Mouse (Mus musculus) heart, embryonic 15.5 days (tissue): ENCODE measurements around the gene Agpat4. TPM values are rescaled to one million over a fixed set of nuclear protein-coding genes. Genes with fewer than 3 reads are reported as not detected.
"Not testable (repeated sequence)": the region's sequence is repeated elsewhere in the genome, so short reads cannot be mapped to it uniquely, and the experiment has no call there.

Source experiments
- ATAC-seq: fragments of 200-750 bp; cut with Nextera tagmentation; replicated peaks from 2 replicates; pipeline ENCODE4 v1.8.0; 2017; ENCODE audit warnings: low read depth, moderate TSS enrichment; ENCODE audit not compliant: insufficient number of reproducible peaks, insufficient read depth, low FRiP score
- H3K27ac ChIP-seq: fragments of 300-500 bp; sonication (generic); 2 replicates; pipeline ENCODE4 v1.5.1; 2015; ENCODE audit warnings: mild to moderate bottlenecking, inconsistent platforms
- H3K27me3 ChIP-seq: fragments of 300-500 bp; sonication (generic); 2 replicates; pipeline ENCODE4 v1.6.1; 2015; ENCODE audit warnings: inconsistent platforms
- H3K36me3 ChIP-seq: fragments of 300-500 bp; sonication (generic); 2 replicates; pipeline ENCODE4 v1.6.1; 2015; ENCODE audit warnings: mild to moderate bottlenecking, inconsistent platforms
- H3K4me1 ChIP-seq: fragments of 300-500 bp; sonication (generic); replicated peaks from 2 replicates; pipeline ENCODE4 v1.6.1; 2015; ENCODE audit warnings: inconsistent platforms
- H3K4me2 ChIP-seq: fragments of 300-500 bp; sonication (generic); 2 replicates; pipeline ENCODE4 v1.6.1; 2015; ENCODE audit warnings: inconsistent platforms, mild to moderate bottlenecking, moderate library complexity
- H3K4me3 ChIP-seq: fragments of 300-500 bp; sonication (generic); 2 replicates; pipeline ENCODE4 v1.5.1; 2015; ENCODE audit warnings: mild to moderate bottlenecking, inconsistent platforms
- H3K9ac ChIP-seq: fragments of 300-500 bp; sonication (generic); 2 replicates; pipeline ENCODE4 v1.6.1; 2015; ENCODE audit warnings: mild to moderate bottlenecking, inconsistent platforms
- H3K9me3 ChIP-seq: fragments of 300-500 bp; sonication (generic); replicated peaks from 2 replicates; pipeline ENCODE4 v1.6.1; 2016; ENCODE audit warnings: inconsistent platforms
- WGBS: fragments of 180-500 bp; shearing (Covaris S2); methylation state at CpG from one replicate; pipeline ENCODE4 v1.1.7; 2015; ENCODE audit warnings: mixed read lengths; 5-methylcytosine and 5-hydroxymethylcytosine counted together
- polyA plus RNA-seq: library from polyadenylated mRNA; unstranded; fragments of >200 nt; fragmentation: Nextera tagmentation; extraction: Ambion mirVana; gene quantifications from 2 replicates; pipeline ENCODE4 v1.2.1, GENCODE M21; 2015

The Agpat4 gene
- polyA plus RNA-seq, 1 experiment from 2014 or later = 13.6 TPM

DNA sequence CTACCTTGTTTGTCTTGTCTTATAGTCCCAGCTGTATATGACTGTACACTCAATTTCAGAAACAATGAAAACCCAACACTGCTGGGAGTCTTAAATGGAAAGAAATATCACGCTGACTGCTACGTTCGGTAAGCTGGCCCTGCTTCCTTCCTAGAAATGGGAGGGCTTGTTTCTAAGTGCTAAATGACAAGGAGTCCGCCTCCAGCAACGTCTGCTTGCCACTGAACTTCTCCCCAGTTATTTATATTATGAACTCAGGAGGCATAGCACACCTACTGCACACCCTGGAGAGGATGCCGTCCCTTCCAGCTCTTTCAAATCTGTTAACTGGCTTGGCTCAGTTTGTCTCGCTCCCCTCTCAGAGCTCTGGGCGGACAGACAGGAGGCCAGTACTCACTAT, 94.9 kb downstream of the Agpat4 start:
- H3K9me3 ChIP-seq = no peaks in the 10 kb centered on the region
- H3K27ac ChIP-seq = no peak overlapping the region
- ATAC-seq = no peak
- no peak overlapping the region for H3K4me3 ChIP-seq
- peaks cover 9% of the 10 kb centered on the region; the same call in 1 of the 2 replicates for H3K36me3 ChIP-seq
- H3K27me3 ChIP-seq = no peaks in the 10 kb centered on the region
- no peak overlapping the region for H3K4me2 ChIP-seq
- 84% methylated on average over 8 of the region's 8 CpGs for WGBS
- H3K9ac ChIP-seq = no peak overlapping the region
- H3K4me1 ChIP-seq = 0 out of 2 replicates have a peak, but pooled peaks cover 2% of the 10 kb centered on the region

DNA sequence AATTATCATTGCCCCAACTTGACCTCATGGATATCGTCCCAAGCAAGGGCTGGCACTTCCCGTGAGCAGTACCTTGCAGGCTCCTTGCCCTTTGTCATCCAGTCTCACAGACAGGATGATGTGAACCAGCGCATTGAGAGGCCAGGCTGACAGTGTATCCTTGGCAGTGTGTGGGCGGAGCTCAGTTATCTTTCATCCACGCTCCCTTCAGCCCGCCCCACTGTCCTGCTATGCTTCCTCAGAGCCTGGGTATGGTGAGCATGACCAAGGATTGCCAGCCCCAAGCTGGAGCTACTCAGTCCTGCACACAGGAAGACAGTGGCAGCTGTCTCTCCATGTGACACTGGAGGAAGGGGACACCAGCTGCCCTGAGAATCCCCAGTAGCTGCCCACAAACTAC, 97.7 kb downstream of the Agpat4 start:
- no peaks in the 10 kb centered on the region for H3K27me3 ChIP-seq
- H3K36me3 ChIP-seq = peaks cover 18% of the 10 kb centered on the region
- no peaks in the 10 kb centered on the region for H3K9me3 ChIP-seq
- no peak for ATAC-seq
- H3K4me2 ChIP-seq = no peak overlapping the region
- H3K9ac ChIP-seq = no peak overlapping the region
- H3K27ac ChIP-seq = no peak overlapping the region
- 0 out of 2 replicates have a peak, but pooled peaks cover 2% of the 10 kb centered on the region for H3K4me1 ChIP-seq
- WGBS = 45% methylated on average over 6 of the region's 6 CpGs
- H3K4me3 ChIP-seq = no peak overlapping the region

GRCm38 (mm10) chr17:12221926-12222325, 103.4 kb downstream of the Agpat4 start:
- peaks cover 33% of the 10 kb centered on the region for H3K36me3 ChIP-seq
- H3K9ac ChIP-seq = no peak overlapping the region
- no peaks in the 10 kb centered on the region for H3K27me3 ChIP-seq
- no peak for ATAC-seq
- no peaks in the 10 kb centered on the region for H3K9me3 ChIP-seq
- no peak overlapping the region for H3K27ac ChIP-seq
- H3K4me2 ChIP-seq = no peak overlapping the region
- WGBS = 49% methylated on average over 6 of the region's 6 CpGs
- no peaks in the 10 kb centered on the region for H3K4me1 ChIP-seq
- no peak overlapping the region for H3K4me3 ChIP-seq

- 63% methylated on average over 5 of the region's 5 CpGs for WGBS
- peaks cover 32% of the 10 kb centered on the region for H3K36me3 ChIP-seq
- no peak for ATAC-seq
- H3K4me3 ChIP-seq = no peak overlapping the region
- H3K9ac ChIP-seq = no peak overlapping the region
- H3K27ac ChIP-seq = no peak overlapping the region
- H3K4me2 ChIP-seq = no peak overlapping the region
- no peaks in the 10 kb centered on the region for H3K27me3 ChIP-seq
- no peaks in the 10 kb centered on the region for H3K4me1 ChIP-seq
- no peaks in the 10 kb centered on the region for H3K9me3 ChIP-seq
Measured at GRCm38 (mm10) chr17:12223682-12224081, 105.2 kb downstream of the Agpat4 start.

DNA sequence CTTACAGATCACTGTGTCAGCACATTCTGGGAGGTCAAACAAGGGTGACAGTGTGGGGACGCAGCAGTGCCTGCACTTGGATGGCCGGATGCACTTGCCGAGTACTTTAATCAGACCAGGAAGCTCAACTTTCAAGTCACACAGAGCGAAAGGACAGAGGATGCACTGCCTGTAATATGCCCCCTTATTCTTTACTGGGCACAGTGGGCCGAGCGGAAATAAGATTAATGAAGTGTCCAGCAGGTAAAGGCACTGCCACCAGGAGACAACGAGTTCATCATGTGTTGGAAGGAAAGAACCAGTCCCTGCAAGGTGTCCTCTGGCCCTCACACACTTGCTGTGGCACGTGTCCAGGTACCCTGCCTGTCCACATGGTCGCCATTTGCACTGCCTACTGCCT, 105.6 kb downstream of the Agpat4 start:
- ATAC-seq = no peak
- Histone ChIP-seq H3K36me3 (peaks cover 33% of the 10 kb centered on the region), H3K4me2 (no peak overlapping the region), H3K27me3 (no peaks in the 10 kb centered on the region), H3K27ac (no peak overlapping the region), H3K4me1 (no peaks in the 10 kb centered on the region), H3K9me3 (no peaks in the 10 kb centered on the region), H3K9ac (no peak overlapping the region), H3K4me3 (no peak overlapping the region)
- 81% methylated on average over 9 of the region's 9 CpGs for WGBS

- H3K36me3 ChIP-seq = peaks cover 37% of the 10 kb centered on the region
- not testable (repeated sequence) for H3K27me3 ChIP-seq, H3K4me1 ChIP-seq, H3K27ac ChIP-seq, H3K9ac ChIP-seq, H3K4me2 ChIP-seq, ATAC-seq, H3K4me3 ChIP-seq, H3K9me3 ChIP-seq
- 84% methylated on average over 7 of the region's 7 CpGs for WGBS
Measured at GRCm38 (mm10) chr17:12224551-12224950, 106.0 kb downstream of the Agpat4 start.

DNA sequence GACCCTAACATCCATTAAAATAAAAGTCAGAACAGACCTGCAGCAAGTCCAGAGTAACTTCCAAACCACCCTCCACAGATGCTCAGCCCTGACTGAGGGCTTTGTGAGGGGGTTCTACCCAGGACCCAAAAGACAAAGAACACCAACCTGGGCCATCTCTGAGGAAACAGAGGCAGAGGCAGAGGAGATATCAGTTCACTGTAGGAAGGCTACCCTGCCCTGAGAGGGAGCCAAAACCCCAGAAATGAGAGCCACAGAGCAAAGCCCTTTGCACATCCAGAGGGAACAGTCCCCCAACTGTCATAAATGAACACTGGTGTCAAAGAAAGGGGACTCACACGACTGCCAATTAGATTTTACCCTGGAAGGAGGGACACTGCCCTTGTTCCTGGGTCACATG, 106.7 kb downstream of the Agpat4 start:
- H3K36me3 ChIP-seq = peaks cover 41% of the 10 kb centered on the region
- no peak overlapping the region for H3K9ac ChIP-seq
- WGBS = 50% methylated on average over 1 of the region's 1 CpGs
- H3K4me1 ChIP-seq = no peaks in the 10 kb centered on the region
- no peak overlapping the region for H3K4me3 ChIP-seq
- H3K9me3 ChIP-seq = no peaks in the 10 kb centered on the region
- H3K27me3 ChIP-seq = no peaks in the 10 kb centered on the region
- H3K4me2 ChIP-seq = no peak overlapping the region
- H3K27ac ChIP-seq = no peak overlapping the region
- ATAC-seq = no peak

DNA sequence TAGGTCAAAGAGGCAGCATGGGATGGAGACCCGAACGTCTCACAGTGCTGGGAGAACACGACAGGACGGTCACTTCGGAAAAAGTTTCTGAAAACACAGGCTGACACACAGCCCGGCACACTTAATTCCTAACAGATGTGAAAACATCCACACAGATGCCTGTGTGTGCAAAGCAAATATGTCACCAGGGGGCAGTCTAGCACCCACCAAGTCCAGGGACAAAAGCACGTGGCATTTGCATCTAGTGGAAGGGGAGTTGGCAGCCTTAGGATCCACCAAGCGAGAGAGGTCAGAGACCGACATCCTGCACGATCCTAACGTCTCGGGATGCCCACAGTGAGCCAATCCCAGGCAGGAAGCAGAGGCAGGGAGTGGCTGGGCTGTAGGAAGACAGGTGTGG, 108.0 kb downstream of the Agpat4 start:
- H3K4me1 ChIP-seq = no peaks in the 10 kb centered on the region
- H3K4me3 ChIP-seq = no peak overlapping the region
- no peak overlapping the region for H3K4me2 ChIP-seq
- H3K27me3 ChIP-seq = no peaks in the 10 kb centered on the region
- 62% methylated on average over 12 of the region's 12 CpGs for WGBS
- no peak overlapping the region for H3K27ac ChIP-seq
- no peak for ATAC-seq
- H3K9me3 ChIP-seq = no peaks in the 10 kb centered on the region
- peaks cover 44% of the 10 kb centered on the region for H3K36me3 ChIP-seq
- no peak overlapping the region for H3K9ac ChIP-seq

- Histone ChIP-seq H3K4me1 (no peaks in the 10 kb centered on the region), H3K9me3 (no peaks in the 10 kb centered on the region), H3K27ac (no peak overlapping the region), H3K9ac (no peak overlapping the region), H3K36me3 (peaks cover 54% of the 10 kb centered on the region), H3K4me3 (no peak overlapping the region), H3K27me3 (no peaks in the 10 kb centered on the region), H3K4me2 (no peak overlapping the region)
- no peak for ATAC-seq
- 76% methylated on average over 10 of the region's 10 CpGs for WGBS
Measured at GRCm38 (mm10) chr17:12228001-12228400, 109.5 kb downstream of the Agpat4 start.

DNA sequence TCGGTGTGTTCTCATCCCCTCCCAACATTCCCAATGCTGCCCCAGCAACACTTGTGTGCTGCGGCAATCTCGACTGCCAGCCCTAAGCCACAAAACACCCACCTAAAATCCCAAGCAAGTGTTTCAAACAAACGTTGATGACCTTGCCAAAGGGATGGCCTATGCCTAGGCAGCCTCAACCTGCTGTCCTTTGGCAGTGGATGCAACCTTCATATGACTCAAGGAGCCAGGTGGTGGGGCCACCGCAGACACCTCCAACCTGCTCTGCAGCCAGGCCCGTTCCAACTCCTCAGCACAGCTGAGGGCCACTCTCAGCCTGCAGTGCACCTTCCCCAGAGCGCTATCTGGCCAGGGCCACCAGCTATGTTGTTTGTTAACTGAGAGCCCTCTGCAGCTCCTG, 110.0 kb downstream of the Agpat4 start:
- Histone ChIP-seq H3K27ac (no peak overlapping the region), H3K4me1 (no peaks in the 10 kb centered on the region), H3K4me3 (no peak overlapping the region), H3K9ac (no peak overlapping the region), H3K4me2 (no peak overlapping the region), H3K36me3 (peaks cover 59% of the 10 kb centered on the region), H3K9me3 (no peaks in the 10 kb centered on the region), H3K27me3 (no peaks in the 10 kb centered on the region)
- 82% methylated on average over 7 of the region's 7 CpGs for WGBS
- no peak for ATAC-seq

DNA sequence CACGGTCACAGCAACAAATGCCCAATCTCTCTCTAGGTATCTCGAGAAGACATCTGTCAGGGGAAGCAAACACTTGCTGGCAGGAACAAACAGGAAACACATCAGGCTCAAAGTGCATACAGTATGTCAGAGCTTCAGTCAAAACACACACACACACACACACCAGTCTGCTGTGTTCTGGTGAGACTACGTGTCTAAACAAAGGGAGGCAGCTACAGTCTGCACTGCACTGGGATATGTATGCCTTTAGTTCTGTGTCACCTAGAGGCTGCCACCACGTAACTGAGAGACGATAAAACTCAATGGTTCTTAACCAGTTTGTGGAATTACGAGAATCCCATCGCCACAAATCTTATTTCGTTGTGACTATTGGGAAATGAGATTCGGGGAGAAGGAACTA, 111.3 kb downstream of the Agpat4 start:
- H3K4me3 ChIP-seq = no peak overlapping the region
- WGBS = 90% methylated on average over 9 of the region's 9 CpGs

DNA sequence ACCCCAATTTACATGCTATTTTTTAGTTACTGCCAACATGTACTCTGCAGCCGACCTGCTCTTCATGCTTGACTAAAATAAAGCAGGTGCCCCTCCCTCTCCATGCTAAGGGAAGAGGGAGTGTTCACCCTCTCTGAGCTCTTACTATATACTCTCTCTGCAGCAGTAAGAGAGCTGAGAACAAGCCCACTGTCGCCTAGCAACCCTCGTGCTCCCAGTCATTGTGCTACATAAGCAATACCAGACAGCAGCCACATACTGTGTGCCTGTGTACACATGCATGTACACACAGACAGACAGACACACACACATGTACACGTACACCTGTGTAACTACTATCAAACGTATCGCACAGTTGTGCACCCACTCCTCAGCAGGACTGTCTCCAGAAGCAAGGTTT, 111.7 kb downstream of the Agpat4 start:
- H3K4me2 ChIP-seq = no peak overlapping the region
- 83% methylated on average over 6 of the region's 6 CpGs for WGBS
- no peak overlapping the region for H3K4me3 ChIP-seq
- no peaks in the 10 kb centered on the region for H3K4me1 ChIP-seq
- no peaks in the 10 kb centered on the region for H3K27me3 ChIP-seq
- no peak overlapping the region for H3K27ac ChIP-seq
- H3K9ac ChIP-seq = no peak overlapping the region
- peaks cover 72% of the 10 kb centered on the region for H3K36me3 ChIP-seq
- no peaks in the 10 kb centered on the region for H3K9me3 ChIP-seq
- no peak for ATAC-seq

More for the DNA sequence above, 111.3 kb downstream of the Agpat4 start:
- Histone ChIP-seq H3K27me3 (no peaks in the 10 kb centered on the region), H3K4me1 (no peaks in the 10 kb centered on the region), H3K9ac (no peak overlapping the region), H3K4me2 (no peak overlapping the region), H3K36me3 (peaks cover 67% of the 10 kb centered on the region), H3K9me3 (no peaks in the 10 kb centered on the region), H3K27ac (no peak overlapping the region)
- no peak for ATAC-seq
